Mouse (Mus musculus) left cerebral cortex, postnatal 36 days (tissue): ENCODE results near the gene Olfr746. TPM values are rescaled to one million over a fixed set of nuclear protein-coding genes. Genes with fewer than 3 reads are reported as not detected.

ENCODE experiments used
- DNase-seq, 2 experiments: peaks; one replicate each; pipeline ENCODE4 v3.0.0; 2021 to 2022; ENCODE audit warnings: low spot score in 2 of 2, mixed read lengths in 1 of 2
- intact Hi-C: fragments of 180-260 bp; cut with DNase I; formaldehyde crosslinking; loops from one replicate; pipeline ENCODE4 v1.15.1; 2025
- total RNA-seq, 2 experiments: library from RNA; stranded (reverse); gene quantifications; 2 replicates each; pipeline ENCODE4 v1.2.3; 2021

Gene Olfr746
- total RNA-seq = not detected

- no peak for DNase-seq
- intact Hi-C loops = no loop called here
Measured at GRCm38 (mm10) chr14:50646783-50647182, at the start of gene Olfr746. Gene Olfr746, plus strand, starts transcription at chr14:50647083.

GRCm38 (mm10) chr14:50614579-50614978, 32.3 kb upstream of the Olfr746 start, which contains the start of gene Olfr744:
Gene Olfr744, plus strand, starts transcription at chr14:50614879.
- intact Hi-C loops = no loop called here
- no peak for DNase-seq

GRCm38 (mm10) chr14:50639088-50639487, 7.8 kb upstream of the Olfr746 start, which contains the start of gene Olfr745:
Gene Olfr745, plus strand, starts transcription at chr14:50639388.
- no peak for DNase-seq
- intact Hi-C loops = no loop called here

GRCm38 (mm10) chr14:50693106-50693505, 46.2 kb downstream of the Olfr746 start, which contains the start of gene Olfr747:
Gene Olfr747, minus strand, starts transcription at chr14:50693206.
- intact Hi-C loops = no loop called here
- no peak for DNase-seq

Other genes starting within 250 kb of the Olfr746 start
- not detected for gene Olfr738, start 239.5 kb upstream of the Olfr746 start, total RNA-seq
- not detected for gene Olfr739, start 228.5 kb upstream of the Olfr746 start, total RNA-seq
- gene Olfr740, start 201.5 kb upstream of the Olfr746 start, total RNA-seq = not detected
- gene Olfr741, start 174.3 kb upstream of the Olfr746 start, total RNA-seq = not detected
- not detected for gene Olfr742, start 143.5 kb upstream of the Olfr746 start, total RNA-seq
- gene Olfr743, start 125.2 kb upstream of the Olfr746 start, total RNA-seq = not detected
- not detected for gene Olfr744, start 32.2 kb upstream of the Olfr746 start, total RNA-seq
- gene Olfr745, start 7.7 kb upstream of the Olfr746 start, total RNA-seq = not detected
- not detected for gene Olfr747, start 46.1 kb downstream of the Olfr746 start, total RNA-seq
- not detected for gene Olfr748, start 60.3 kb downstream of the Olfr746 start, total RNA-seq
- not detected for gene Olfr749, start 98.0 kb downstream of the Olfr746 start, total RNA-seq
- gene Ttc5, start 138.4 kb downstream of the Olfr746 start, total RNA-seq = 10 to 100 TPM; 55.2 to 67.9 TPM
- gene Ccnb1ip1, start 160.6 kb downstream of the Olfr746 start, total RNA-seq = not detected
- gene Parp2, start 160.8 kb downstream of the Olfr746 start, total RNA-seq = 10 to 100 TPM; 24.0 to 28.7 TPM
- gene Tep1, start 223.5 kb downstream of the Olfr746 start, total RNA-seq = 1 to 10 TPM; 2.9 to 4.1 TPM